Mouse (Mus musculus) MEL (cell line): Measurements from ENCODE around the gene Hipk4. TPM values are rescaled to one million over a fixed set of nuclear protein-coding genes. Genes with fewer than 3 reads are reported as not detected.

ENCODE experiments used
- DNase-seq: peaks from one replicate; pipeline ENCODE4 v3.0.0; 2011; ENCODE audit warnings: low read depth, low spot score
- H3K27ac ChIP-seq: 2 replicates; pipeline ENCODE4 v1.5.1; 2012; ENCODE audit warnings: low read depth, mild to moderate bottlenecking, control low read depth, low read length, moderate library complexity; ENCODE audit not compliant: control insufficient read depth
- H3K27me3 ChIP-seq, 2 experiments: fragments of 150-350 bp in 1 of 2; sonication (generic) in 1 of 2; 2 replicates each; pipeline ENCODE4 v1.6.1; 2012; ENCODE audit warnings: low read length in 2 of 2, mild to moderate bottlenecking in 2 of 2, improper control_type of control experiment in 1 of 2, moderate library complexity in 1 of 2; ENCODE audit not compliant: insufficient read depth in 2 of 2, control insufficient read depth in 1 of 2
- H3K36me3 ChIP-seq, 2 experiments: 2 replicates each; pipeline ENCODE4 v1.6.1; 2012 to 2014; ENCODE audit warnings: low read length in 2 of 2, improper control_type of control experiment in 1 of 2, inconsistent platforms in 1 of 2, mild to moderate bottlenecking in 1 of 2; ENCODE audit not compliant: insufficient read depth in 2 of 2, control insufficient read depth in 1 of 2
- H3K4me1 ChIP-seq, 2 experiments: fragments of 150-350 bp in 1 of 2; sonication (generic) in 1 of 2; 2 replicates each; pipeline ENCODE4 v1.6.1; 2012; ENCODE audit warnings: low read length in 2 of 2, improper control_type of control experiment in 1 of 2, mild to moderate bottlenecking in 1 of 2; ENCODE audit not compliant: insufficient read depth in 2 of 2, control insufficient read depth in 1 of 2
- H3K4me3 ChIP-seq, 2 experiments: fragments of 150-350 bp in 1 of 2; sonication (generic) in 1 of 2; 2 replicates each; pipeline ENCODE4 v1.5.1; 2012; ENCODE audit warnings: low read depth in 2 of 2, low read length in 2 of 2, mild to moderate bottlenecking in 2 of 2, moderate library complexity in 2 of 2, control low read depth in 1 of 2, improper control_type of control experiment in 1 of 2; ENCODE audit not compliant: control insufficient read depth in 1 of 2, insufficient read depth in 1 of 2
- H3K79me2 ChIP-seq: 2 replicates; pipeline ENCODE4 v1.6.1; 2012; ENCODE audit warnings: mild to moderate bottlenecking, low read length, moderate library complexity; ENCODE audit not compliant: control insufficient read depth, poor library complexity, insufficient read depth
- H3K9ac ChIP-seq: 2 replicates; pipeline ENCODE4 v1.6.1; 2012; ENCODE audit warnings: low read depth, mild to moderate bottlenecking, control low read depth, low read length, moderate library complexity; ENCODE audit not compliant: control insufficient read depth, poor library complexity, severe bottlenecking
- H3K9me3 ChIP-seq: fragments of 150-350 bp; sonication (generic); replicated peaks from 2 replicates; pipeline ENCODE4 v1.6.1; 2012; ENCODE audit warnings: mild to moderate bottlenecking, low read length, improper control_type of control experiment, moderate library complexity; ENCODE audit not compliant: insufficient read depth
- ELF1 ChIP-seq: IDR thresholded peaks from 2 replicates; pipeline ENCODE4 v1.6.1; 2014; ENCODE audit warnings: low read depth, mild to moderate bottlenecking, inconsistent platforms, low read length, improper control_type of control experiment, moderate library complexity
- EP300 ChIP-seq, 2 experiments: IDR thresholded peaks; 2 replicates each; pipeline ENCODE4 v1.6.1; 2011; ENCODE audit warnings: improper control_type of control experiment in 2 of 2, low read length in 2 of 2, low read depth in 1 of 2, mild to moderate bottlenecking in 1 of 2
- ETS1 ChIP-seq: IDR thresholded peaks from 2 replicates; pipeline ENCODE4 v1.6.1; 2012; ENCODE audit warnings: low read depth, mild to moderate bottlenecking, inconsistent platforms, low read length, improper control_type of control experiment, moderate library complexity
- GABPA ChIP-seq: IDR thresholded peaks from 2 replicates; pipeline ENCODE4 v1.6.1; 2012; ENCODE audit warnings: low read depth, mild to moderate bottlenecking, inconsistent platforms, low read length, improper control_type of control experiment, moderate library complexity
- GATA1 ChIP-seq: IDR thresholded peaks from 2 replicates; pipeline ENCODE4 v1.6.1; 2011; ENCODE audit warnings: low read depth, low read length, improper control_type of control experiment
- HCFC1 ChIP-seq: IDR thresholded peaks from 2 replicates; pipeline ENCODE4 v1.6.1; 2012; ENCODE audit warnings: low read depth, mild to moderate bottlenecking, inconsistent platforms, low read length, improper control_type of control experiment, moderate library complexity
- JUND ChIP-seq: IDR thresholded peaks from 2 replicates; pipeline ENCODE4 v1.6.1; 2011; ENCODE audit warnings: low read depth, mild to moderate bottlenecking, improper control_type of control experiment, low read length
- MAFK ChIP-seq: IDR thresholded peaks from 2 replicates; pipeline ENCODE4 v1.6.1; 2011; ENCODE audit warnings: low read depth, mild to moderate bottlenecking, low read length, improper control_type of control experiment, borderline replicate concordance
- MAX ChIP-seq: IDR thresholded peaks from 2 replicates; pipeline ENCODE4 v1.6.1; 2011; ENCODE audit warnings: low read length, improper control_type of control experiment
- MEF2A ChIP-seq: IDR thresholded peaks from 2 replicates; pipeline ENCODE4 v1.6.1; 2014; ENCODE audit warnings: low read depth, mild to moderate bottlenecking, inconsistent platforms, low read length, improper control_type of control experiment; ENCODE audit not compliant: poor library complexity, insufficient replicate concordance, severe bottlenecking; ENCODE audit errors: extremely low read depth
- MYB ChIP-seq: IDR thresholded peaks from 2 replicates; pipeline ENCODE4 v1.6.1; 2011; ENCODE audit warnings: mild to moderate bottlenecking, low read depth, low read length, improper control_type of control experiment
- MYC ChIP-seq: IDR thresholded peaks from 2 replicates; pipeline ENCODE4 v1.6.1; 2011; ENCODE audit warnings: low read depth, mild to moderate bottlenecking, low read length, improper control_type of control experiment, moderate library complexity
- NELFE ChIP-seq: IDR thresholded peaks from 2 replicates; pipeline ENCODE4 v1.6.1; 2011; ENCODE audit warnings: low read depth, low read length, improper control_type of control experiment
- POLR2A ChIP-seq, 2 experiments: IDR thresholded peaks; 2 replicates each; pipeline ENCODE4 v1.6.1; 2011 to 2012; ENCODE audit warnings: low read length in 2 of 2, mild to moderate bottlenecking in 2 of 2, control low read depth in 1 of 2, improper control_type of control experiment in 1 of 2, low read depth in 1 of 2, moderate library complexity in 1 of 2; ENCODE audit not compliant: control insufficient read depth in 1 of 2, insufficient read depth in 1 of 2, poor library complexity in 1 of 2
- SIN3A ChIP-seq: IDR thresholded peaks from 2 replicates; pipeline ENCODE4 v1.6.1; 2012; ENCODE audit warnings: low read length, improper control_type of control experiment, inconsistent platforms
- TAL1 ChIP-seq: IDR thresholded peaks from 2 replicates; pipeline ENCODE4 v1.6.1; 2012; ENCODE audit warnings: mild to moderate bottlenecking, inconsistent platforms, low read length, moderate library complexity, mixed read lengths
- TBP ChIP-seq: IDR thresholded peaks from 2 replicates; pipeline ENCODE4 v1.8.0; 2011; ENCODE audit warnings: low read depth, low read length, improper control_type of control experiment
- UBTF ChIP-seq: IDR thresholded peaks from 2 replicates; pipeline ENCODE4 v1.6.1; 2012; ENCODE audit warnings: low read depth, mild to moderate bottlenecking, inconsistent platforms, low read length, improper control_type of control experiment, moderate library complexity, borderline replicate concordance; ENCODE audit not compliant: insufficient read depth
- ZC3H11A ChIP-seq: IDR thresholded peaks from 2 replicates; pipeline ENCODE4 v1.6.1; 2012; ENCODE audit warnings: low read depth, mild to moderate bottlenecking, inconsistent platforms, low read length, improper control_type of control experiment
- polyA plus RNA-seq, 2 experiments: library from polyadenylated mRNA; stranded (reverse) in 1 of 2; unstranded in 1 of 2; fragments of >175 nt in 1 of 2; fragments of >200 nt in 1 of 2; gene quantifications; 2 replicates each; pipeline versions ENCODE4 v1.2.1 to v1.2.4; 2012; ENCODE audit warnings: low replicate concordance in 2 of 2, low read depth in 1 of 2; ENCODE audit not compliant: insufficient read length in 2 of 2, insufficient read depth in 1 of 2, missing spikeins in 1 of 2
- total RNA-seq: library from RNA; depleted of rRNA; stranded (reverse); fragments of 300-350 nt; gene quantifications from 2 replicates; pipeline ENCODE4 v1.2.3, GENCODE M21; 2012

The Hipk4 gene
- total and polyA plus RNA-seq, 3 experiments, result 0.26 TPM; not detected in 2

DNA sequence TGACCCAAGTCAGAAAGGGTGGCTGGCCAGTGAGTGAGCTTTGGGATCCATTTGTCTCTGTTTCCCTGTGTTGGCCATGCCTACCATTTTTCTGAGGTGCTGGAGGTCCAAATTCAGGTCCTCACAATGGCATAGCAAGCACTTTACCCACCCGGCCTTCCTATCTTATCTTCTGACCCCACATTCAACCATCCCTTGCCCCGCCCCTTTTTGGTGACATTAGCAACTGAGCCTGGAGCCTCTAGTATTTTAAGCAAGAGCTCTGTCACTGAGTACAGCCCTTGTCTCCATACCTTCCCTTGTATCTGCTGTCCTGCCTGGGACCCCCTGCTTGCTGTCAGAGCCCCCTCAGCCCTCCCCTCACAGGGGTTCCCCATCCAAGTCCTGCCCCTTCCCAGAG, 12.3 kb downstream of the Hipk4 start:
- Histone ChIP-seq H3K4me3 (no peak overlapping the region), H3K9me3 (no peaks in the 10 kb centered on the region), H3K36me3 (0 out of 4 replicates have a peak, but pooled peaks cover 0 to 1% of the 10 kb centered on the region in 2 experiments), H3K9ac (no peak overlapping the region), H3K4me1 (peaks cover 0 to 14% of the 10 kb centered on the region in 2 experiments; a peak in 3 of 4 replicates), H3K79me2 (no peaks in the 10 kb centered on the region), H3K27ac (no peak overlapping the region), H3K27me3 (no peaks in the 10 kb centered on the region)
- peak; percentile 65 for DNase-seq
- TF ChIP-seq EP300 (IDR thresholded peaks at IDR 0.05; ENCODE audit: low read depth in 1 of 2, low read length in 2 of 2), result peak in 1 of 2 experiments; percentile 50; a peak in 2 of 4 replicates
- TF ChIP-seq TAL1, result peak; percentile 47
- TF ChIP-seq MAX, result no peak
- no peak for TF ChIP-seq JUND
- peak; percentile 52; the same call in 1 of the 2 replicates for TF ChIP-seq GATA1
- TF ChIP-seq SIN3A, result 0 out of 2 replicates have a peak, but pooled peaks have one; percentile 25
- no peak for TF ChIP-seq MAFK
- no peak for TF ChIP-seq MYB
- TF ChIP-seq GABPA, result no peak
- no peak for TF ChIP-seq UBTF
- TF ChIP-seq MYC, result no peak
- TF ChIP-seq, all 39 proteins: peak for 4

DNA sequence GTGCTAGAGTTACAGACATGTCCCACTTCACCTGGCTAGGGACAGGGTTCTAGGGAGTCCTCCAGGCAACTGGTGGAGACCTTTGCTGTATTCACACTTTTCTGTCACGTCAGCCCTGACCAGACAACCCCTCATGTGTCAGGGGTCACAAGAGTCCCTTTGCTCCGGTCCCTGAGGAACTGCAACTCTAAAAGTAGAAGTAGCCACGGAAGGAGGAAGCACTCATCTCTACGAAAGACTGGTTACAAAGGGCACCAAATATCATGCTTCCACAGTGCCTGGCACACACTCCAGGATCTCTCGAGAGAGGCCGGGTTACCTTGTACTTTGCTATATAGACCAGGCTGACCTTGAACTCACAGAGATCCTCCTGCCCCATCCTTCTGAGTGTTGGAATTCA, 13.6 kb downstream of the Hipk4 start:
- Histone ChIP-seq H3K36me3 (peaks cover 0 to 6% of the 10 kb centered on the region in 2 experiments; a peak in 2 of 4 replicates), H3K4me1 (peaks cover 0 to 26% of the 10 kb centered on the region in 2 experiments; a peak in 3 of 4 replicates), H3K27ac (no peak overlapping the region), H3K79me2 (no peaks in the 10 kb centered on the region), H3K27me3 (no peaks in the 10 kb centered on the region), H3K9me3 (no peaks in the 10 kb centered on the region), H3K4me3 (no peak overlapping the region), H3K9ac (no peak overlapping the region)
- TF ChIP-seq HCFC1, result no peak
- TF ChIP-seq GABPA, result no peak
- no peak for TF ChIP-seq ELF1
- DNase-seq, result no peak

DNA sequence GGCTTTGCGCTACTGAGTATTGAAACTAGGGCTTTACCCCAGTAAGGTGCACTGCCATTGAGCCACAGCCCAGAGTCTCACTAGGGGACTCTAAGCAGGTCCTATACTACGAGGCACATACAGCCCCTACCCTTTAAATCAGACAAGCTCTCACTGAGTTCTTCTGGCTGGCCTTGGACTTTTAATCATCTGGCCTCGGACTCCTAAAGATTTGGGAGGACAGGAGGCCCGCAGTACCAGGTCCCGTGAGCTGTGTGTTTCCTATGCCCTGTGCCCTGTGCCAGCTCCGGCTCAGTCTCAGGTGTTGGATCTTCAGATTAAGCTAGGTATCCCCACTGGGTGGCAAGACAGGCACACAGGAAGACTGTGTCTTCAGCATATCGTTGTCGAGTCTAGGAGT, 14.9 kb downstream of the Hipk4 start:
- H3K9me3 ChIP-seq, result no peaks in the 10 kb centered on the region
- H3K27me3 ChIP-seq, result no peaks in the 10 kb centered on the region
- TF ChIP-seq TBP (no peak), MEF2A (no peak), MAFK (no peak), ZC3H11A (no peak), NELFE (no peak), HCFC1 (no peak), ETS1 (no peak), TAL1 (no peak), POLR2A (IDR thresholded peaks at IDR 0.05; ENCODE audit: control insufficient read depth in 1 of 2, insufficient read depth in 1 of 2, low read depth in 1 of 2, low read length in 2 of 2, poor library complexity in 1 of 2) (no peak), SIN3A (no peak)
- no peak overlapping the region for H3K4me3 ChIP-seq
- H3K79me2 ChIP-seq, result no peaks in the 10 kb centered on the region; the same call in 1 of the 2 replicates
- no peak overlapping the region for H3K27ac ChIP-seq
- H3K4me1 ChIP-seq, result peaks cover 2 to 34% of the 10 kb centered on the region in 2 experiments
- peaks cover 0 to 6% of the 10 kb centered on the region in 2 experiments; a peak in 2 of 4 replicates for H3K36me3 ChIP-seq
- no peak overlapping the region for H3K9ac ChIP-seq
- DNase-seq, result no peak
